Mouse (Mus musculus) liver, embryonic 12.5 days (tissue): ENCODE results near the gene Hexim2. TPM values are rescaled to one million over a fixed set of nuclear protein-coding genes. Genes with fewer than 3 reads are reported as not detected.

Source experiments
- ATAC-seq: fragments of 200-750 bp; cut with Nextera tagmentation; 2 replicates; pipeline ENCODE4 v1.8.0; 2017; ENCODE audit warnings: moderate number of reproducible peaks, mild to moderate bottlenecking, moderate library complexity
- H3K27ac ChIP-seq: fragments of 300-500 bp; sonication (generic); 2 replicates; pipeline ENCODE4 v1.5.1; 2016; ENCODE audit warnings: mild to moderate bottlenecking
- H3K27me3 ChIP-seq: fragments of 300-500 bp; sonication (generic); replicated peaks from 2 replicates; pipeline ENCODE4 v1.6.1; 2016; ENCODE audit warnings: mild to moderate bottlenecking, moderate library complexity
- H3K36me3 ChIP-seq: fragments of 300-500 bp; sonication (generic); 2 replicates; pipeline ENCODE4 v1.6.1; 2016; ENCODE audit warnings: mild to moderate bottlenecking, moderate library complexity
- H3K4me1 ChIP-seq: fragments of 300-500 bp; sonication (generic); 2 replicates; pipeline ENCODE4 v1.6.1; 2016
- H3K4me2 ChIP-seq: fragments of 300-500 bp; sonication (generic); 2 replicates; pipeline ENCODE4 v1.6.1; 2016; ENCODE audit warnings: mild to moderate bottlenecking, moderate library complexity
- H3K4me3 ChIP-seq: fragments of 300-500 bp; sonication (generic); 2 replicates; pipeline ENCODE4 v1.5.1; 2016; ENCODE audit warnings: mild to moderate bottlenecking, moderate library complexity
- H3K9ac ChIP-seq: fragments of 300-500 bp; sonication (generic); 2 replicates; pipeline ENCODE4 v1.6.1; 2016; ENCODE audit warnings: mild to moderate bottlenecking, moderate library complexity
- H3K9me3 ChIP-seq: fragments of 300-500 bp; sonication (generic); replicated peaks from 2 replicates; pipeline ENCODE4 v1.6.1; 2016; ENCODE audit warnings: mild to moderate bottlenecking, moderate library complexity
- WGBS: fragments of 180-500 bp; shearing (Covaris S2); methylation state at CpG from one replicate; pipeline ENCODE4 v1.1.7; 2016; ENCODE audit not compliant: insufficient replicate concordance; 5-methylcytosine and 5-hydroxymethylcytosine counted together
- polyA plus RNA-seq: library from polyadenylated mRNA; unstranded; fragments of >200 nt; fragmentation: Nextera tagmentation; extraction: Ambion mirVana; gene quantifications from 2 replicates; pipeline ENCODE4 v1.2.1, GENCODE M21; 2016

Hexim2 gene
- polyA plus RNA-seq, 1 experiment from 2014 or later = 9.5 TPM

- Histone ChIP-seq H3K9me3 (no peaks in the 10 kb centered on the region), H3K9ac (no peak overlapping the region), H3K27me3 (no peaks in the 10 kb centered on the region), H3K36me3 (no peaks in the 10 kb centered on the region), H3K4me1 (peaks cover 38% of the 10 kb centered on the region), H3K4me3 (no peak overlapping the region), H3K27ac (peak overlapping the region; percentile 40; the same call in 1 of the 2 replicates), H3K4me2 (no peak overlapping the region)
- no peak for ATAC-seq
- WGBS = 54% methylated on average over 4 of the region's 4 CpGs
Measured at GRCm38 (mm10) chr11:103147766-103148165, 15.5 kb downstream of the Hexim2 start.

DNA sequence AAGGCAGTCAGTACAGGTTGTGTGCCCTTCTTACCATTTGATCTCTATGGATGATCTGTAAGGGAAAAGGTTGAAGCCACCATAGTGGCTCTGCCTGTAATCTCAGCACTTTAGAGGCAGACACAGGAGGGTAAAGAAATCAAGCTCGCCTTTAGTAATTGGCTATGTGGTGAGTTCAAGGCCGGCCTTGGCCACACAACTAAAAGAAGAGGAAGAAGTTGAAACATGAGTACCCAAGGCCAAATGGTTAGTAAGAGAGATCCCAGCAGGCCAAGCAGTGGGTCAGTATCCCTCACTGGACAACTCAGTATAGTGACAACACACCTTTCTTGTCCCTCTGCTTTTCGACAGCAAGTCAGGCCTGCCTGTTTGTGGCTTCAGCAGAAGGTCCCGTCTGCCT is 17.5 kb downstream of the Hexim2 start:
- Histone ChIP-seq H3K4me1 (peaks cover 22% of the 10 kb centered on the region), H3K36me3 (no peaks in the 10 kb centered on the region), H3K27ac (no peak overlapping the region), H3K4me3 (no peak overlapping the region), H3K27me3 (no peaks in the 10 kb centered on the region), H3K9me3 (no peaks in the 10 kb centered on the region), H3K9ac (no peak overlapping the region), H3K4me2 (no peak overlapping the region)
- 83% methylated on average over 4 of the region's 4 CpGs for WGBS
- no peak for ATAC-seq

GRCm38 (mm10) chr11:103158621-103159478 is 26.6 kb downstream of the Hexim2 start:
- Histone ChIP-seq H3K4me2 (peak overlapping the region; percentile 81), H3K27ac (peak overlapping the region; percentile 66), H3K4me3 (peak overlapping the region; percentile 50), H3K9ac (peak overlapping the region; percentile 64), H3K27me3 (no peaks in the 10 kb centered on the region), H3K9me3 (no peaks in the 10 kb centered on the region), H3K36me3 (no peaks in the 10 kb centered on the region), H3K4me1 (peaks cover 19% of the 10 kb centered on the region)
- 4% methylated on average over 25 of the region's 25 CpGs for WGBS
- peak; percentile 94 for ATAC-seq

DNA sequence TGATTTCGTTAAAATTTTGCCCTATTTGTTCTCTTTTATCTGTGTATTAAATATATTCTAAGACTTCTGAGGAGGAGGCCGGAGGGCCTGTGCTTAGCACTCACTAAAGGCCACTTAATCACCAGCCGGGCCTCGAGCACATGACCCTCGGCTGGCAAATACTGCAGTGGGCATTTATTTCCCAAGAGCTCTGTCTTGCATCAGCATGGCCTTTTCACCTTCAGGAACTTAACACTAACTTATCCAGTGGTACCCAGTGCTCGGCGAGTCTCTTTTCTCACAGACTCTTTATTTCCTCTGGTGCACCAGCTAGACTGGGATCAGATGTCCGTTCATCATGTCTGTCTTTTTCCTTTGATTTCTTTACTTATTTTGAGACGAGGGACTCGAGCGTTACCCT is 28.5 kb downstream of the Hexim2 start:
- ATAC-seq = no peak
- Histone ChIP-seq H3K4me2 (no peak overlapping the region), H3K9ac (no peak overlapping the region), H3K27me3 (no peaks in the 10 kb centered on the region), H3K4me1 (peaks cover 25% of the 10 kb centered on the region), H3K36me3 (no peaks in the 10 kb centered on the region), H3K9me3 (0 out of 2 replicates have a peak, but pooled peaks cover under 1% of the 10 kb centered on the region), H3K4me3 (no peak overlapping the region), H3K27ac (no peak overlapping the region)
- 83% methylated on average over 11 of the region's 11 CpGs for WGBS

- H3K4me1 ChIP-seq = peaks cover 25% of the 10 kb centered on the region
- no peak overlapping the region for H3K27ac ChIP-seq
- H3K9ac ChIP-seq = no peak overlapping the region
- H3K36me3 ChIP-seq = no peaks in the 10 kb centered on the region
- ATAC-seq = no peak
- no peaks in the 10 kb centered on the region for H3K27me3 ChIP-seq
- 67% methylated on average over 7 of the region's 7 CpGs for WGBS
- 0 out of 2 replicates have a peak, but pooled peaks cover 5% of the 10 kb centered on the region for H3K9me3 ChIP-seq
- no peak overlapping the region for H3K4me3 ChIP-seq
- H3K4me2 ChIP-seq = no peak overlapping the region
Measured at GRCm38 (mm10) chr11:103161449-103161848, 29.2 kb downstream of the Hexim2 start.

GRCm38 (mm10) chr11:103162132-103162531 is 29.9 kb downstream of the Hexim2 start:
- Histone ChIP-seq H3K4me1 (peaks cover 25% of the 10 kb centered on the region), H3K9ac (no peak overlapping the region), H3K36me3 (no peaks in the 10 kb centered on the region), H3K27ac (no peak overlapping the region), H3K27me3 (no peaks in the 10 kb centered on the region), H3K4me3 (no peak overlapping the region), H3K9me3 (0 out of 2 replicates have a peak, but pooled peaks cover 5% of the 10 kb centered on the region), H3K4me2 (no peak overlapping the region)
- ATAC-seq = no peak
- 70% methylated on average over 5 of the region's 5 CpGs for WGBS

- Histone ChIP-seq H3K27me3 (peaks cover 7% of the 10 kb centered on the region), H3K36me3 (no peaks in the 10 kb centered on the region), H3K4me2 (peak overlapping the region; percentile 50), H3K27ac (no peak overlapping the region), H3K4me1 (peaks cover 10% of the 10 kb centered on the region), H3K4me3 (no peak overlapping the region), H3K9me3 (0 out of 2 replicates have a peak, but pooled peaks cover 5% of the 10 kb centered on the region), H3K9ac (no peak overlapping the region)
- WGBS = 12% methylated on average over 10 of the region's 10 CpGs
- ATAC-seq = peak; percentile 50; the same call in 1 of the 2 replicates
Measured at GRCm38 (mm10) chr11:103164391-103164790, 32.2 kb downstream of the Hexim2 start.

DNA sequence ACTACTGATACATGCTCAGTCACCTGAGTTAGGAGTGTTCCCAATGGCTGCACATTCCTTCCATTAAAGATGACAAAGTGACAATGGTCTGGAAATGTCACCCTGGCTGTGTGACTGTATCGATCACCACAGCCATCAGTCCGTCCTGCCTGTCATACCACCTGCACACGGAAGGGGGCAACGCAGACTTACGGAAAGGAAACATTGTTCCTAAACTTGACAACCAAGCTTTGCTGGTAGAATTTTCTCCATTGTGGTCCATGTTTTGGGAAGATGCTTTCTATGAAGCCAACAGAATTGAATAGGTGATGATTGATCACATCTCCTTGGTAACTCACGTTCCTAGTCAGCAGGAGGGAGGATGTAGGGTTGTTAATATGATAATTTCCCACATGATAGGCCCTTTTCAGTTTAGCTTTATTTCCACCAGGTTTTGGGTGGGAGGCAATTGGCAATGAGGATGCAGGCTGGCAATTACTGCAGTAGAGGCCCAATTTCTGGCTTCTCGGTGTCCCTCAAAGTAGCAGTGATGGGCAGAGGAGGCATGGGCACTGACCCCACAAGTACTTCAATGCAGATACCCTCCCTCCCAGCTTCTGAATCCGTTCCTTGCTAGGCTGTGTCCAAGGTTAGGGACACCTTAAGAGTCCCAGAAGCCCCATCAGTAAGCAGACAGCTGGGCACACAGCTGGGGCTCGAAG is 36.6 kb downstream of the Hexim2 start:
- peaks cover 51% of the 10 kb centered on the region for H3K27me3 ChIP-seq
- 22% methylated on average over 9 of the region's 9 CpGs for WGBS

GRCm38 (mm10) chr11:103169664-103170063 is 37.4 kb downstream of the Hexim2 start:
- no peaks in the 10 kb centered on the region for H3K36me3 ChIP-seq
- H3K9me3 ChIP-seq = 0 out of 2 replicates have a peak, but pooled peaks cover 5% of the 10 kb centered on the region
- WGBS = 70% methylated on average over 5 of the region's 5 CpGs
- H3K27me3 ChIP-seq = peaks cover 52% of the 10 kb centered on the region
- no peak for ATAC-seq
- peaks cover 44% of the 10 kb centered on the region for H3K4me1 ChIP-seq
- no peak overlapping the region for H3K4me3 ChIP-seq
- H3K9ac ChIP-seq = no peak overlapping the region
- no peak overlapping the region for H3K27ac ChIP-seq
- H3K4me2 ChIP-seq = no peak overlapping the region

More for the DNA sequence above, 36.6 kb downstream of the Hexim2 start:
- 0 out of 2 replicates have a peak, but pooled peaks cover 5% of the 10 kb centered on the region for H3K9me3 ChIP-seq
- no peaks in the 10 kb centered on the region for H3K36me3 ChIP-seq
- no peak overlapping the region for H3K27ac ChIP-seq
- no peak overlapping the region for H3K4me3 ChIP-seq
- no peak for ATAC-seq
- H3K4me1 ChIP-seq = peaks cover 41% of the 10 kb centered on the region
- H3K9ac ChIP-seq = no peak overlapping the region
- no peak overlapping the region for H3K4me2 ChIP-seq

DNA sequence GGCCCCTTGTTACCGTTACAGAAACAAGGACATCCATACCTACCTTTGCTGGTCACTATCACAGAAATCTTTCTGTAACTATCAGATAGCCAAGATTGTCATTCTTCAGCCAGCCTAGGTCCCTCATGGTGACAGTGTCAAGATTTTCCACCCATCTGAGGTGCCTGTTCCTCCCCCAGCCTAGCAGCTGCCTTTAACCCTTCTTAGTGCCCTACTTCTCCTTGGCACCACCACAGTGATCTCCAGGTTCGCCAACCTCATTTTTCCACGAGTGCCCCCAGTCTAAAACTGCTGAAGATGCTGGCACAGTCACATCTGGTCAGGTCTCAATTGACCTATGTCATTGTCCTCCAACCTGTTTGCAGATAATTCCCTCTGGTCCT is 37.9 kb downstream of the Hexim2 start:
- WGBS = 39% methylated on average over 3 of the region's 3 CpGs
- no peak overlapping the region for H3K27ac ChIP-seq
- no peaks in the 10 kb centered on the region for H3K36me3 ChIP-seq
- H3K9me3 ChIP-seq = 0 out of 2 replicates have a peak, but pooled peaks cover 5% of the 10 kb centered on the region
- H3K9ac ChIP-seq = no peak overlapping the region
- H3K4me2 ChIP-seq = peak overlapping the region; percentile 80
- H3K4me1 ChIP-seq = peaks cover 47% of the 10 kb centered on the region
- peak overlapping the region; percentile 59 for H3K4me3 ChIP-seq
- H3K27me3 ChIP-seq = peaks cover 52% of the 10 kb centered on the region
- ATAC-seq = no peak

DNA sequence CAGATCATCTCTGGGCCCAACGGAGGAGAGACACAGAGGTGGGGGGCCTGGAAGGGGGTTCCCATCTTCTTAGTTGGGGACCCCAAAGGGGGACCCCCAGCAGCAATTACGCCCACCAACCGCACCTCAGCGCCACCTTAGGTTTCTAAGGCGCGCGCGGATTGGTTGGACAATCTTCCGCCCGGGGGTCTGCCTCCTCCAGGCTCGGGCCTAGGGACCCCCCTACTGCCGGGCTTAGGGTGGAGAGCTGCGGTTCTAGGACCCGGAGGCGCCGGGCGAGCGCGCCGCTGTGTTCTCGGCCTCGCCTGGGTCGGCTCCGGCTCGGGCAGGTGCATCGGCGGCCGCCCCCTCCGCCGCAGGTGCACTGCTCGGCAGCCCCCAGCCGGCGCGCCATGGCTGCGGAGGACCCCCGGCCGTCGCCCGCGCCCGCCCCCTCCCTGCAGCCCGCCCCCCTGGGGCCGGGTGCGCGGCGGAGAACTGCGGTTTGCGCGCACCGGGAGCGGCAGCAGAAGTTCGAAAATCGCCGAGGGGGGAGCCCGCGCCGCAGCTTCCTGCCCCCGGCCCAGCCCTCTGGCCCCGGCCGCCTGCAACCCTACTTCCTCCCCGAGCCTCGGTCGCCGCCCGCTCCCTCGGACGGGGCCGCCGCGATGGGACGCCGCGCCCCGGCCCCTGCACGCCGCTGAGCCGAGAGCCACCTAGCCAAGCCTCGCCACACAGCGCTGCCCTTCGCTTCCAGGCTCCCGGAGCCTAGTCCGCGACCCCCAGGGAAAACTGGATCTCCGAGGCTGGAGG is 38.5 kb downstream of the Hexim2 start, which contains the start of gene Fmnl1:
Gene Fmnl1 (plus strand): TSS at position 614 of the 792 bp plus-strand sequence.
- Histone ChIP-seq H3K9me3 (0 out of 2 replicates have a peak, but pooled peaks cover 5% of the 10 kb centered on the region), H3K9ac (peak within 1 kb of the TSS; percentile 53), H3K4me3 (peak within 1 kb of the TSS; percentile 59), H3K27ac (0 out of 2 replicates have a peak within 1 kb of the TSS, but pooled peaks have one; percentile 11), H3K27me3 (peaks cover 52% of the 10 kb centered on the region), H3K4me2 (peak within 1 kb of the TSS; percentile 80), H3K4me1 (peaks cover 51% of the 10 kb centered on the region), H3K36me3 (no peaks in the 10 kb centered on the region)
- ATAC-seq = no peak
- under 1% methylated on average over 56 of the region's 84 CpGs for WGBS
